Mouse (Mus musculus): Measurements from ENCODE around the gene Ttyh2.

GRCm38 (mm10) chr11:114723030-114723429 lies 47.8 kb downstream of the Ttyh2 start:
- TF ChIP-seq CTCF (IDR thresholded peaks at IDR 0.05; ENCODE audit: extremely low read depth, insufficient read length, insufficient replicate concordance, low read depth, low read length) (no peak), POLR2A (IDR thresholded peaks at IDR 0.05; ENCODE audit: low read depth, low read length) (no peak)

Data from small intestine, adult 2 months (tissue).